Mouse (Mus musculus) heart, embryonic 11.5 days (tissue): ENCODE measurements at regions not wholly inside any gene's neighbourhood (a gene's known extent, or its start where the extent isn't known, plus 50 kb on each side); places are given as distances from the start of the nearest gene placed in this dataset. TPM values are rescaled to one million over a fixed set of nuclear protein-coding genes. Genes with fewer than 3 reads are reported as not detected.

Source experiments
- microRNA-seq: library from miRNA; unstranded; fragments of <30 nt; microRNA quantifications from one replicate; pipeline ENCODE4, GENCODE M21; 2016; ENCODE audit warnings: borderline number of aligned reads

Small RNAs in the stretch of these regions (microRNA-seq; reads per million reads assigned to microRNA genes)
- gene Gm23255: not detected
